Mouse (Mus musculus) adrenal gland, adult 18-20 months (tissue): ENCODE measurements around the gene Apol7e. TPM values are rescaled to one million over a fixed set of nuclear protein-coding genes. Genes with fewer than 3 reads are reported as not detected.
A peak's percentile ranks its signal among the peaks of the same experiment; 100 is the strongest.
"Not testable (repeated sequence)": the region's sequence is repeated elsewhere in the genome, so short reads cannot be mapped to it uniquely, and the experiment has no call there.

Experiments
- DNase-seq, 2 experiments: peaks; one replicate each; pipeline ENCODE4 v3.0.0; 2021 to 2022; ENCODE audit warnings: low spot score in 2 of 2
- long read RNA-seq, 2 experiments: library from polyadenylated mRNA; stranded (forward); transcript quantifications; one replicate each; pipeline ENCODE4 v2.0.0; 2021
- total RNA-seq, 2 experiments: library from RNA; stranded (reverse); gene quantifications; 1 replicate in 1 of 2; 2 replicates in 1 of 2; pipeline ENCODE4 v1.2.3; 2021

Gene Apol7e
- total RNA-seq = under 1 TPM in 1 of 2 experiments, not detected in 1; 0.19 TPM
- long read RNA-seq, experiment 1 = 0 reads
- long read RNA-seq, experiment 2 = 0 reads

DNA sequence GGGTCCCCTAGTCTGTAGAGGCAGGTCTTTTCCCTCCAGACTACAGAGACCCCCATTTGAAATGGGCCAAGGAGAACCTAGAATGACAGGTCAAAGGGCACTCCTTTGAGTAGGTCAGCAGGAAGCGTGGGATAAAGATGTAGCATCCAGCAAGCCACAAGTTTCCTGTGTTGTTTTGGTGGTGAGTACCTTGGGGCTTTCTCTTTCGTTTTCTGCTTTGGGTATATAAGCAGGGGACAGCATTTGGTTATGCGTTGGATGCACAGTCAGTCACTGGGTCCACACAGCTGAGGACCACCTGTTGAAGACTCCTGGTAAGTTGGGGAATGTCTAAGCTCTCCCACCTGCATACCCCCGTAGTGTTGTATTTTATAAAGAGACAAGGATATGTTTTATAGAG, at the start of gene Apol7e:
Gene Apol7e (plus strand): TSS at position 202 of the 400 bp plus-strand sequence.
- DNase-seq = not testable (repeated sequence)

GRCm38 (mm10) chr15:77651143-77651542, 47.5 kb upstream of the Apol7e start:
- DNase-seq = not testable (repeated sequence)

- not testable (repeated sequence) for DNase-seq
Measured at GRCm38 (mm10) chr15:77659773-77660172, 38.9 kb upstream of the Apol7e start.

GRCm38 (mm10) chr15:77661841-77662240, 36.8 kb upstream of the Apol7e start:
- DNase-seq = not testable (repeated sequence)

GRCm38 (mm10) chr15:77674081-77674480, 24.6 kb upstream of the Apol7e start:
- not testable (repeated sequence) for DNase-seq

DNA sequence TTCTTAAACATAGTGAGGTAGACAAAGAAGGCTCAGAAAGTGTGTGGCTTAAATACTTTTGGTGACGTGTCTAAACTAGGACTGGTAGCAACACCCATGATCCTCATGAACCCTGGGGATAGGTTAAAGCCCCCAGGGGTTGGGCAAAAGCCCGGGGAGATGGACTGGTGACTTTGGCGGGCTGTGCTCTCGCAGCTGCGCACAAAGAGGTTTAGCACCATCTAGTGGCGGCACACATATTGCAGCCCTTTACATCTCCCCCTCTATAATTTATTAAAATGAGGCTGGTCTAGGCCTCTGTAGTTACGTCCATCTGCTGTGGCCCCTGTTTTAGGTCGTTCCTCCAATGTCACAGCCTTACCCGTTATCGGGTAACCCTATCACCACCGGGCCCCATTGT, 14.7 kb upstream of the Apol7e start:
- DNase-seq = peak; percentile 28 to 48

- not testable (repeated sequence) for DNase-seq
Measured at GRCm38 (mm10) chr15:77691532-77692311, 6.9 kb upstream of the Apol7e start.

DNA sequence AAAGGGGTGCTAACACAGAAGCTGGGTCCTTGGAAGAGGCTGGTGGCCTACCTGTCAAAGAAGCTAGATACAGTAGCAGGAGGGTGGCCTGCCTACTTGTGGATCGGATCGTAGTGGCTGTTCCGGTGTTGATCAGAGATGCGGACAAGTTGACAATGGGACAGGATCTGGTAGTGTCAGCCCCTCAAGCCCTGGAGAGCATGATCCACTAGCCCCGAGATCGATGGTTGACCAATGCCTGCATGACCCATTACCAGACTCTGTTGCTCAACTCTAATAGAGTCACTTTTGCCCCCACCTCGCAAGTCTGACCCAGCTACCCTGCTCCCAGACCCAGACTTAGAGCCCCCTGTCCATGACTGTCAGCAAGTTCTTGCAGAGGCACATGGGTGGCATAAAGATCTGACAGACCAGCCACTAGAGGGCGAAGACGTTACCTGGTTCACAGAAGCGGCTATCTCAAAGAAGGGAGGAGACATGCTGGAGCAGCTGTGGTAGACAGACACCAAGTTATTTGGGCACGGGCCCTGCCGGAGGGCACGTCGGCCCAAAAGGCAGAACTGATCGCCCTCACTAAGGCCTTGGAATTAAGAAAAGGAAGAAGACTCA, 3.9 kb upstream of the Apol7e start:
- peak; percentile 22 to 24 for DNase-seq

DNA sequence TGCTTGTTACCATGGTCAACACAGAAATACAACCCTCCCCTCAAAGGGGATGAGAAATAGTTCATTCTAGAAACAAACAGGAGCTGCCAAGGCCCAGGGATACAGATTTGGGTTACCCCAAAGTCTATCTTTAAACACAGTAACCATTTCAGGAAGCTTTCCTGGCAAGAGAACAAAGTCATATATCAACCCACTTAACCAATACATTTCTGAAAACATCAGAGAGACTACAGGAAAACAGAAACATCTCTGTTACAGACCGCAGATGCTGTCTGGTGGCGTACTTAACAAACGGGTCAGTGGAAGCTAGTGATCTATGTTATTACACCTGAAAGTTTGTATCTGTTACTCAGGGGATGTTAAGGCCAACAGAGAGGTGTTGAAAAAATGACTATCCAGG, 6.6 kb downstream of the Apol7e start:
- DNase-seq = not testable (repeated sequence)

DNA sequence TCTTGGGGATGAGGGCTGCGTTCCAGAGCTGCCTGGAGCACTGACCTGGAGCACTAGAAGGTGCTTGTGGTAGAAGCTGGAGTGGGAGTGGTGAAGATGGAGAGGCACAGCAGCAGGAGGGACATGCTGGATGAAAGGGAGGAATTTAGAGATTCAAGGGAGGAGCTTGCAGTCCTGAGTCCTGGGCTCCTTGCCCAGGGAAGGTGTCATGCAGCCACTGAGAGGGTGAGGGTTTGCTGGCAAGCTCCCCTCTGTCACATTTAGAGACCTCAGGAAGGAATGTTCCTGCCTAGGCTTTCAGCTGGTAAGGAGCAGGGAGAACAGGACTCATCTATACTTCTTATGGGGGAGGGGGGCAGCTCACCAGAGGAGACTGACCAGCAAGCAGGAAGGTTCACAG, 10.3 kb downstream of the Apol7e start:
- DNase-seq = not testable (repeated sequence)

GRCm38 (mm10) chr15:77718240-77718639, 19.6 kb downstream of the Apol7e start:
- DNase-seq = not testable (repeated sequence)

GRCm38 (mm10) chr15:77721509-77721908, 22.9 kb downstream of the Apol7e start:
- DNase-seq = not testable (repeated sequence)

DNA sequence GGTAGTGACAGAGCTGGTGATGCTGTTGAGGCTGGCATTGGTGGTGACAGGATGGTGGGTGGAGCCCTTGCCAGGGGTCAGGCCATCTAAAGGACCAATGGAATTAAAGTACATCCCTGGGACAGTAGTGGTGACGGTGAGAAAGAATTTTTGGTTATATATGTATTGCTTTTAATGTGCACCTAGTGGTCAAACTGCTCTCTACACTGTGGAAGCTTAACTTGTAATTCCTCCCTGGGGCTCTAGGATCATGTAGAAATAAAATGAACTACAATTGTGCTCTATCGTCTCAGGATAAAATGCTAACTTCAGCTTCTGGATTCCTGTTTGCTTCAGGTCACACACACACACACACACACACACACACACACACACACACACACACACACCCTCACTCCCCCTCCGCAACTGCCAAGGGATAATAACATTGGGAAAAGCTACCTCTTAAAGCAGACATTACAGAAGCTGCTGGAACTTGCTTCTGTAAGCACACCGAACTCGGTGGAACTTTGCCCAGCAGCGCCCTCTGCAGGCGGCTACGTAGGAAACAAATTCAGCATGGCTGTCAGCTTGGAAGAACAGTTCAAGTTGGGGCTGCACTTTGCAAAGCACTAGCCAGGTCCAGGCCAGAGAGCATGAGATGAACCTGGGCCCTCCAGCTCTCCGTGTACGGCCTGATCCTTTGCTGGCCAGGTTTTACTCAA, 25.7 kb downstream of the Apol7e start:
- DNase-seq = not testable (repeated sequence)

DNA sequence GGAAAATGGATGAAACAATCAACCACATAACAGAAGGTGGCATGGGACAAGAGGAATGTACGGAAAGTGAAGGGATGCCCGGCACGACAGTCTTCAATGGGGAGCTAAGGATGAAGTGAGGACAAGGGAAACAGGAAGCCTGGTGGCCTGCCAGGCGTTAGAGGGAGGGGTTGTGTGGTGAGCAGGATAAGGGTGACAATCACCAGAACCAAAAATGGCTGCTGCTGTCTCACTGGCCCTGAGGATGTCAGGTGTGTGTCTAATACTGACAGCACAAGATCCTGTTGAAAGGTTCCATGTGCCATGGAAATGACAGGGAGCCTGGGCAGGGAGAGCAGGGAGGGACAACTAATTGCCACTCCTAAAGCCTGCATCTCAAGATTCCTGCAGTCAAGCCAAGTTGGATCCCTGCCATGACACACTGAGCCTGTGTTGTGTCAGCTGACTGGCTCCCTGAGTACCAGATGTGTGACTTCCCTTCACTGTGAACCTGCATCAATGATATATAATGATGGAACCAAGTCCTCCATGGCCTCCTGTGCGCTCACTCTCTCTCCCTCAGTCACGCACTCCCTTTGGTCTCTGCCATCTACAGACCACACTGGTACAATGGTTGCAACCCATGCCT, 26.9 kb downstream of the Apol7e start:
- DNase-seq = not testable (repeated sequence)

GRCm38 (mm10) chr15:77727139-77727538, 28.5 kb downstream of the Apol7e start:
- not testable (repeated sequence) for DNase-seq

- not testable (repeated sequence) for DNase-seq
Measured at GRCm38 (mm10) chr15:77727745-77728144, 29.1 kb downstream of the Apol7e start.

DNA sequence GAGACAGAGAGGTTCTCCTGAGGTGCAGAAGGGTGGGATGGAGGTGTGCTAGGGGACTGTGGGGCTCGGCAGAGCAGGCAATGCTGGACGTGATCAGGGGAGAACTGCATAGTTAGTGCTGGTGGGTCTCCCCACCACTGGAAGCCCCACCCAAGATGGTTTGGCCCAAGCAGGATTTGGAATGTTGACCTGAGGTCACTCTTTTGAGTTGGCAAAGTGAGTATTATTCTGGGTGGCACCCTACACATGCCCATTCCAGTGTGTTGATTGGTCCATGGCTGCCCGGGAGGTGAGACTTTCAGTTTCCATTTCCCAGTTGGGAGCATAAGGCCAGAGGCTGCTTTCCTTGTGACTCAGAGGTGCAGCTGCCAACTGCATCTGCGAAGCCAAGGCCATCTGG, 30.1 kb downstream of the Apol7e start, which contains the start of gene Apol9b:
Gene Apol9b (plus strand): TSS at position 301 of the 400 bp plus-strand sequence.
- not testable (repeated sequence) for DNase-seq

GRCm38 (mm10) chr15:77731605-77732004, 32.9 kb downstream of the Apol7e start:
- DNase-seq = no peak

- not testable (repeated sequence) for DNase-seq
Measured at GRCm38 (mm10) chr15:77732851-77733250, 34.2 kb downstream of the Apol7e start.

GRCm38 (mm10) chr15:77733380-77733779, 34.7 kb downstream of the Apol7e start:
- DNase-seq = not testable (repeated sequence)

DNA sequence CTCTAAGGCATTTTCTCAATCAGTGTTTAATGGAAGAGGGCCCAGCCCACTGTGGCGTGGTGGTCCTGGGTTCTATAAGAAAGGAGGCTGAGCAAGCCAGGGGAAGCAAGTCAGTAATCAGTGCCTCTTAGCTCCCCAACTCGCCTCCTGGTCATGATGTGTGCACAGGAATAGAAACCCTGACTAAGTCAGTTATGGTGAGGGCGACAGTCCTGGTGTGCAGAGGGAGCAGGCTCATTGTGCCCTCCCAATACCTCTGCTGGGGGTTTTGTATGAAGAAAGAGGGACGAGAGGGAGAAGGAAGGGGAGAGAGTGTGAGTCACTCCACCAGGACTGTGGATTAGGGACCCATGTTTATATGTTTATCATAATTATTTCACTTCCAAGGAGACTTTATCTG, 35.2 kb downstream of the Apol7e start:
- DNase-seq = not testable (repeated sequence)
